Mouse (Mus musculus) forebrain, embryonic 14.5 days (tissue): Measurements from ENCODE around the gene Ncam2. TPM values are rescaled to one million over a fixed set of nuclear protein-coding genes. Genes with fewer than 3 reads are reported as not detected.

Source experiments
- ATAC-seq: fragments of 200-750 bp; cut with Nextera tagmentation; 2 replicates; pipeline ENCODE4 v1.8.0; 2017; ENCODE audit warnings: mild to moderate bottlenecking, moderate library complexity
- DNase-seq: peaks from one replicate; pipeline ENCODE4 v3.0.0-alpha.2; 2015; ENCODE audit warnings: low spot score
- H3K27ac ChIP-seq: fragments of 300-500 bp; sonication (generic); 2 replicates; pipeline ENCODE4 v1.5.1; 2014; ENCODE audit warnings: low read depth, mild to moderate bottlenecking, control low read depth, low read length, moderate library complexity
- H3K27me3 ChIP-seq: fragments of 300-500 bp; sonication (generic); replicated peaks from 2 replicates; pipeline ENCODE4 v1.6.1; 2014; ENCODE audit warnings: low read length, control low read depth, mixed read lengths; ENCODE audit not compliant: control insufficient read depth, insufficient read depth
- H3K36me3 ChIP-seq: fragments of 300-500 bp; sonication (generic); 2 replicates; pipeline ENCODE4 v1.6.1; 2014; ENCODE audit warnings: low read length, control low read depth; ENCODE audit not compliant: control insufficient read depth, insufficient read depth
- H3K4me1 ChIP-seq: fragments of 300-500 bp; sonication (generic); 2 replicates; pipeline ENCODE4 v1.6.1; 2014; ENCODE audit warnings: antibody characterized with exemption, low read length, control low read depth; ENCODE audit not compliant: control insufficient read depth, insufficient read depth
- H3K4me2 ChIP-seq: fragments of 300-500 bp; sonication (generic); 2 replicates; pipeline ENCODE4 v1.6.1; 2014; ENCODE audit warnings: mild to moderate bottlenecking, control low read depth, low read length
- H3K4me3 ChIP-seq: fragments of 300-500 bp; sonication (generic); 2 replicates; pipeline ENCODE4 v1.5.1; 2014; ENCODE audit warnings: low read depth, low read length, control low read depth
- H3K9ac ChIP-seq: fragments of 300-500 bp; sonication (generic); 2 replicates; pipeline ENCODE4 v1.6.1; 2014; ENCODE audit warnings: mild to moderate bottlenecking, low read length, control low read depth, moderate library complexity
- H3K9me3 ChIP-seq: fragments of 300-500 bp; sonication (generic); replicated peaks from 2 replicates; pipeline ENCODE4 v1.6.1; 2016; ENCODE audit warnings: low read length, control low read depth, mixed read lengths; ENCODE audit not compliant: control insufficient read depth
- WGBS: fragments of 180-500 bp; shearing (Covaris S2); extraction: QIAGEN DNeasy Blood & Tissue Kit; methylation state at CpG from one replicate; pipeline ENCODE4 v1.1.7; 2014; 5-methylcytosine and 5-hydroxymethylcytosine counted together
- polyA plus RNA-seq: library from polyadenylated mRNA; unstranded; fragments of >200 nt; fragmentation: Nextera tagmentation; extraction: Ambion mirVana; gene quantifications from 2 replicates; pipeline ENCODE4 v1.2.1, GENCODE M21; 2014

Ncam2 gene
- polyA plus RNA-seq, 1 experiment from 2014 or later: 5.0 TPM

- DNase-seq: peak; percentile 77
- Histone ChIP-seq H3K4me2 (no peak overlapping the region), H3K4me3 (no peak overlapping the region), H3K9ac (no peak overlapping the region), H3K36me3 (no peaks in the 10 kb centered on the region), H3K27me3 (no peaks in the 10 kb centered on the region), H3K27ac (no peak overlapping the region), H3K4me1 (no peaks in the 10 kb centered on the region), H3K9me3 (no peaks in the 10 kb centered on the region)
- WGBS: 27% methylated on average over 5 of the region's 5 CpGs
- peak; percentile 40; the same call in 1 of the 2 replicates for ATAC-seq
Observed at GRCm38 (mm10) chr16:81284241-81284640, 83.7 kb downstream of the Ncam2 start.

GRCm38 (mm10) chr16:81284859-81285837 lies 84.7 kb downstream of the Ncam2 start:
- H3K36me3 ChIP-seq: no peaks in the 10 kb centered on the region
- no peaks in the 10 kb centered on the region for H3K27me3 ChIP-seq
- H3K4me3 ChIP-seq: no peak overlapping the region
- DNase-seq: peak; percentile 75
- H3K4me2 ChIP-seq: peak overlapping the region; percentile 16; the same call in 1 of the 2 replicates
- no peaks in the 10 kb centered on the region for H3K9me3 ChIP-seq
- no peaks in the 10 kb centered on the region for H3K4me1 ChIP-seq
- ATAC-seq: peak; percentile 91
- H3K27ac ChIP-seq: no peak overlapping the region
- WGBS: 8% methylated on average over 7 of the region's 7 CpGs
- no peak overlapping the region for H3K9ac ChIP-seq

- no peak for DNase-seq
- no peak overlapping the region for H3K9ac ChIP-seq
- no peak overlapping the region for H3K4me3 ChIP-seq
- no peaks in the 10 kb centered on the region for H3K4me1 ChIP-seq
- no peak for ATAC-seq
- H3K4me2 ChIP-seq: no peak overlapping the region
- WGBS: 68% methylated on average over 2 of the region's 2 CpGs
- no peaks in the 10 kb centered on the region for H3K27me3 ChIP-seq
- H3K27ac ChIP-seq: no peak overlapping the region
- no peaks in the 10 kb centered on the region for H3K9me3 ChIP-seq
- no peaks in the 10 kb centered on the region for H3K36me3 ChIP-seq
Observed at GRCm38 (mm10) chr16:81285882-81286281, 85.4 kb downstream of the Ncam2 start.

GRCm38 (mm10) chr16:81303806-81304205 lies 103.3 kb downstream of the Ncam2 start:
- Histone ChIP-seq H3K27me3 (no peaks in the 10 kb centered on the region), H3K9ac (no peak overlapping the region), H3K9me3 (no peaks in the 10 kb centered on the region), H3K4me1 (no peaks in the 10 kb centered on the region), H3K4me3 (no peak overlapping the region), H3K36me3 (no peaks in the 10 kb centered on the region), H3K4me2 (no peak overlapping the region), H3K27ac (no peak overlapping the region)
- WGBS: 77% methylated on average over 2 of the region's 2 CpGs
- ATAC-seq (no peak), DNase-seq (no peak)

- Histone ChIP-seq H3K9me3 (no peaks in the 10 kb centered on the region), H3K4me1 (no peaks in the 10 kb centered on the region), H3K9ac (no peak overlapping the region), H3K27ac (no peak overlapping the region), H3K4me2 (no peak overlapping the region), H3K4me3 (no peak overlapping the region), H3K27me3 (no peaks in the 10 kb centered on the region), H3K36me3 (no peaks in the 10 kb centered on the region)
- ATAC-seq (no peak), DNase-seq (no peak)
- 87% methylated on average over 3 of the region's 3 CpGs for WGBS
Observed at GRCm38 (mm10) chr16:81309215-81309614, 108.7 kb downstream of the Ncam2 start.

GRCm38 (mm10) chr16:81319037-81319436 lies 118.5 kb downstream of the Ncam2 start:
- H3K27ac ChIP-seq: no peak overlapping the region
- H3K4me2 ChIP-seq: no peak overlapping the region
- DNase-seq: no peak
- H3K27me3 ChIP-seq: no peaks in the 10 kb centered on the region
- no peak for ATAC-seq
- H3K9ac ChIP-seq: no peak overlapping the region
- no peak overlapping the region for H3K4me3 ChIP-seq
- H3K9me3 ChIP-seq: no peaks in the 10 kb centered on the region
- WGBS: 60% methylated on average over 1 of the region's 1 CpGs
- H3K4me1 ChIP-seq: no peaks in the 10 kb centered on the region
- no peaks in the 10 kb centered on the region for H3K36me3 ChIP-seq

- H3K4me2 ChIP-seq: no peak overlapping the region
- H3K4me3 ChIP-seq: no peak overlapping the region
- H3K9me3 ChIP-seq: no peaks in the 10 kb centered on the region
- H3K9ac ChIP-seq: no peak overlapping the region
- no peaks in the 10 kb centered on the region for H3K4me1 ChIP-seq
- ATAC-seq (peak; percentile 76; the same call in 1 of the 2 replicates), DNase-seq (peak; percentile 70)
- H3K27ac ChIP-seq: no peak overlapping the region
- no peaks in the 10 kb centered on the region for H3K27me3 ChIP-seq
- 25% methylated on average over 2 of the region's 2 CpGs for WGBS
- no peaks in the 10 kb centered on the region for H3K36me3 ChIP-seq
Observed at GRCm38 (mm10) chr16:81330539-81330938, 130.0 kb downstream of the Ncam2 start.

GRCm38 (mm10) chr16:81365901-81366300 lies 165.4 kb downstream of the Ncam2 start:
- Histone ChIP-seq H3K9ac (no peak overlapping the region), H3K27me3 (no peaks in the 10 kb centered on the region), H3K4me1 (no peaks in the 10 kb centered on the region), H3K27ac (no peak overlapping the region), H3K4me3 (no peak overlapping the region), H3K9me3 (no peaks in the 10 kb centered on the region), H3K4me2 (no peak overlapping the region), H3K36me3 (no peaks in the 10 kb centered on the region)
- ATAC-seq (no peak), DNase-seq (no peak)
- 69% methylated on average over 2 of the region's 2 CpGs for WGBS

GRCm38 (mm10) chr16:81374234-81374633 lies 173.7 kb downstream of the Ncam2 start:
- ATAC-seq (no peak), DNase-seq (no peak)
- WGBS: 93% methylated on average over 8 of the region's 8 CpGs
- Histone ChIP-seq H3K27ac (no peak overlapping the region), H3K9ac (no peak overlapping the region), H3K4me1 (no peaks in the 10 kb centered on the region), H3K4me2 (no peak overlapping the region), H3K27me3 (no peaks in the 10 kb centered on the region), H3K36me3 (no peaks in the 10 kb centered on the region), H3K9me3 (no peaks in the 10 kb centered on the region), H3K4me3 (no peak overlapping the region)
